Comparison of ENCODE assay signal across 13 mouse cellular contexts in the genomic region with DNA sequence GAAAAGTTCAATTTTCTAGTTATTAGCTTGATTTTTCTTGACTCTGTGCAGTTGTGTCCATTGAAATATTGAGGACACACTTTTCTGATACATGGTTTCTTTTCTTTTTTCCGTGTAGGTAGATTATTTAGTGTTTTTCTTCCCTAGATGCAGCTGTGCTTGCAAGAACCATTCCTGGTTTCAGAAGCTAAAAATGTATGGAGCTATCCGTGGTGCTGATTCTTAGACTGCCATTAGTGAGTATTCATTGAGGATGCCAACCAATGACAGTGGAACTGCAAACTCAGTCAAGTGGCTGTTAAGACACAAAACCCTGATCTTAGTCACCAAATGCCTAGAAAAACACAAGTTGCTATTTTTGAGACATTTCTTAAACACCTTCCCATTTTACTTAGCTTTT. TPM values are rescaled to one million over a fixed set of nuclear protein-coding genes. Genes with fewer than 3 reads are reported as not detected.
DNase-seq lines count a peak whose midpoint lies in the region; ATAC-seq and TF ChIP-seq lines count a peak whose summit lies in the region.
"Had no signal": no experiment of that assay in that cellular context is flagged by ENCODE, and none has a peak within 500 bp of the region (broad histone marks: within the 10 kb centered on the region; RNA-seq: fewer than 3 reads in every experiment).

No protein-coding gene starts in this region.

- no peaks in the 10 kb centered on the region for H3K9me3 ChIP-seq in forebrain, embryonic 14.5 days (replicated peaks; ENCODE audit: control insufficient read depth, low read length)
- H3K9me3 ChIP-seq in forebrain, embryonic 13.5 days (replicated peaks), result no peaks in the 10 kb centered on the region
- no peaks in the 10 kb centered on the region for H3K9me3 ChIP-seq in lung, embryonic 14.5 days (ENCODE audit: low read depth, low read length)
- H3K9me3 ChIP-seq: hindbrain, embryonic 15.5 days; liver, embryonic 13.5 days; midbrain, embryonic 10.5 days had no signal

- in situ Hi-C loops in Patski (cut with MboI; ENCODE audit: low pct_unique_long_range_greater_than_20kb), result no loop called here

- POLR2A ChIA-PET in Patski (lab: Charles Lee), result no interaction called here

- no peak for ATAC-seq in forebrain, embryonic 14.5 days
- ATAC-seq in forebrain, embryonic 13.5 days, result no peak
- no peak for ATAC-seq in lung, embryonic 14.5 days (ENCODE audit: insufficient read depth)
- ATAC-seq in Patski, result peak; percentile 44

- H3K27me3 ChIP-seq in forebrain, embryonic 14.5 days (replicated peaks; ENCODE audit: control insufficient read depth, insufficient read depth, low read length), result no peaks in the 10 kb centered on the region
- H3K27me3 ChIP-seq in forebrain, embryonic 13.5 days, result no peaks in the 10 kb centered on the region
- H3K27me3 ChIP-seq in lung, embryonic 14.5 days (ENCODE audit: insufficient read depth, low read length), result peaks cover 9% of the 10 kb centered on the region; the same call in 1 of the 2 replicates
- H3K27me3 ChIP-seq in Patski, result peaks cover 16% of the 10 kb centered on the region
- H3K27me3 ChIP-seq: hindbrain, embryonic 15.5 days had no signal

- no peaks in the 10 kb centered on the region for H3K36me3 ChIP-seq in forebrain, embryonic 14.5 days (ENCODE audit: control insufficient read depth, insufficient read depth, low read length)
- no peaks in the 10 kb centered on the region for H3K36me3 ChIP-seq in forebrain, embryonic 13.5 days (ENCODE audit: poor library complexity, severe bottlenecking)
- H3K36me3 ChIP-seq in lung, embryonic 14.5 days (ENCODE audit: insufficient read depth), result no peaks in the 10 kb centered on the region
- H3K36me3 ChIP-seq: hindbrain, embryonic 15.5 days; liver, embryonic 13.5 days; midbrain, embryonic 10.5 days had no signal

- H3K9ac ChIP-seq in forebrain, embryonic 14.5 days (ENCODE audit: low read length), result no peak overlapping the region
- H3K9ac ChIP-seq in forebrain, embryonic 13.5 days, result no peak overlapping the region
- no peak overlapping the region for H3K9ac ChIP-seq in lung, embryonic 14.5 days
- H3K9ac ChIP-seq: hindbrain, embryonic 15.5 days; liver, embryonic 13.5 days had no signal

- DNase-seq in forebrain, embryonic 14.5 days (ENCODE audit: low spot score), result peak; percentile 56
- peak; percentile 91 for DNase-seq in lung, embryonic 14.5 days
- no peak for DNase-seq in lung, postnatal 36 days
- peak; percentile 4 for DNase-seq in Patski (ENCODE audit: low read depth, low spot score)
- DNase-seq in forelimb bud, embryonic 11.5 days (ENCODE audit: low read depth, low spot score), result peak; percentile 70
- no peak for DNase-seq in thymus, postnatal 4 days
- no peak for DNase-seq in cerebellum, postnatal 14 days
- DNase-seq: cerebellum, adult 9-11 months; liver, embryonic 13.5 days had no signal

- no peak overlapping the region for H3K4me2 ChIP-seq in forebrain, embryonic 14.5 days (ENCODE audit: low read length)
- H3K4me2 ChIP-seq in forebrain, embryonic 13.5 days, result no peak overlapping the region
- no peak overlapping the region for H3K4me2 ChIP-seq in lung, embryonic 14.5 days
- H3K4me2 ChIP-seq: liver, embryonic 13.5 days had no signal

- TF ChIP-seq CTCF in lung, embryonic 14.5 days (IDR thresholded peaks at IDR 0.05; ENCODE audit: low read depth), result no peak
- no peak for TF ChIP-seq CTCF in Patski (IDR thresholded peaks at IDR 0.05)

- 7% methylated on average over 2 of the region's 2 CpGs for WGBS in forebrain, embryonic 14.5 days
- WGBS in forebrain, embryonic 13.5 days, result 4% methylated on average over 2 of the region's 2 CpGs
- WGBS in lung, embryonic 14.5 days, result 1% methylated on average over 2 of the region's 2 CpGs

- H3K4me3 ChIP-seq in forebrain, embryonic 14.5 days (ENCODE audit: low read depth, low read length), result no peak overlapping the region
- H3K4me3 ChIP-seq in forebrain, embryonic 13.5 days, result no peak overlapping the region
- no peak overlapping the region for H3K4me3 ChIP-seq in lung, embryonic 14.5 days (ENCODE audit: low read depth, low read length)
- H3K4me3 ChIP-seq: liver, embryonic 13.5 days; midbrain, embryonic 10.5 days had no signal

- CTCF ChIA-PET in Patski (lab: Charles Lee), result no interaction called here

- H3K27ac ChIP-seq in forebrain, embryonic 14.5 days (ENCODE audit: low read depth, low read length), result no peak overlapping the region
- H3K27ac ChIP-seq in forebrain, embryonic 13.5 days, result no peak overlapping the region
- H3K27ac ChIP-seq in lung, embryonic 14.5 days (ENCODE audit: low read depth), result no peak overlapping the region
- H3K27ac ChIP-seq: liver, embryonic 13.5 days; midbrain, embryonic 10.5 days had no signal

- H3K4me1 ChIP-seq in forebrain, embryonic 14.5 days (ENCODE audit: control insufficient read depth, insufficient read depth, low read length), result peaks cover 9% of the 10 kb centered on the region; the same call in 1 of the 2 replicates
- peaks cover 7% of the 10 kb centered on the region; the same call in 1 of the 2 replicates for H3K4me1 ChIP-seq in forebrain, embryonic 13.5 days
- H3K4me1 ChIP-seq in lung, embryonic 14.5 days (ENCODE audit: insufficient read depth), result no peaks in the 10 kb centered on the region
- H3K4me1 ChIP-seq: liver, embryonic 13.5 days had no signal

RNA-seq across cellular contexts. Expression of gene Kcnh7, which starts 1.9 kb away (rescaled TPM):
- polyA plus RNA-seq in forebrain, embryonic 14.5 days (2014; fragmentation: Nextera tagmentation; extraction: Ambion mirVana), result 6.1 and 8.8 TPM in 2 replicates
- 9.5 and 9.8 TPM in 2 replicates for polyA plus RNA-seq in forebrain, embryonic 13.5 days (2015; fragmentation: Nextera tagmentation; extraction: Ambion mirVana)
- polyA plus RNA-seq in lung, embryonic 14.5 days (2014; fragmentation: Nextera tagmentation; extraction: Ambion mirVana), result 0.13 and 0.22 TPM in 2 replicates
- polyA plus RNA-seq in Patski (2021), result 0.08 TPM
- polyA plus RNA-seq: gonadal fat pad, adult 2 months had no signal

Comparison
In these comparisons a context has a peak if more than half of its experiments do, and no peak if none do; other contexts are left out.
1. DNase-seq: peak in forebrain, embryonic 14.5 days (single experiment), lung, embryonic 14.5 days (single experiment), Patski (single experiment) and forelimb bud, embryonic 11.5 days (single experiment); none in lung, postnatal 36 days (single experiment), thymus, postnatal 4 days (single experiment) and cerebellum, postnatal 14 days (0 of 2).